Mouse (Mus musculus) heart, postnatal 25 days (tissue): ENCODE data around the gene Arhgap17. TPM values are rescaled to one million over a fixed set of nuclear protein-coding genes. Genes with fewer than 3 reads are reported as not detected.

Experiments used
- DNase-seq: peaks from one replicate; pipeline ENCODE4 v3.0.0; 2022; ENCODE audit warnings: low spot score
- intact Hi-C: fragments of 180-260 bp; cut with DNase I; formaldehyde crosslinking; loops from one replicate; pipeline ENCODE4 v1.15.1; 2025
- total RNA-seq, 2 experiments: library from RNA; stranded (reverse); gene quantifications; 2 replicates each; pipeline ENCODE4 v1.2.3; 2021

The Arhgap17 gene
- total RNA-seq, 2 experiments from 2014 or later = 16.7 to 20.2 TPM

GRCm38 (mm10) chr7:123346631-123347290 is 23.0 kb downstream of the Arhgap17 start:
- intact Hi-C loops = no loop called here
- no peak for DNase-seq

GRCm38 (mm10) chr7:123345041-123345544 is 24.6 kb downstream of the Arhgap17 start:
- DNase-seq = no peak
- intact Hi-C loops = no loop called here

GRCm38 (mm10) chr7:123344079-123344780 is 25.5 kb downstream of the Arhgap17 start:
- DNase-seq = no peak
- intact Hi-C loops = no loop called here

GRCm38 (mm10) chr7:123341896-123342295 is 27.8 kb downstream of the Arhgap17 start:
- DNase-seq = no peak
- intact Hi-C loops = loop anchor here (2.0 kb wide), 1 partner anchor 27 kb away; the partner anchor contains the start of genes Arhgap17 and Lcmt1

GRCm38 (mm10) chr7:123338351-123338750 is 31.4 kb downstream of the Arhgap17 start:
- DNase-seq = no peak
- intact Hi-C loops = no loop called here

- no peak for DNase-seq
- intact Hi-C loops = no loop called here
Measured at GRCm38 (mm10) chr7:123336322-123336721, 33.4 kb downstream of the Arhgap17 start.

GRCm38 (mm10) chr7:123330506-123330905 is 39.2 kb downstream of the Arhgap17 start:
- DNase-seq = no peak
- intact Hi-C loops = loop anchor here (5.0 kb wide), 1 partner anchor 37 kb away; the partner anchor contains the start of genes Arhgap17 and Lcmt1

GRCm38 (mm10) chr7:123327909-123328308 is 41.8 kb downstream of the Arhgap17 start:
- intact Hi-C loops = no loop called here
- DNase-seq = no peak

- DNase-seq = no peak
- intact Hi-C loops = no loop called here
Measured at GRCm38 (mm10) chr7:123326901-123327300, 42.8 kb downstream of the Arhgap17 start.

GRCm38 (mm10) chr7:123326062-123326461 is 43.7 kb downstream of the Arhgap17 start:
- DNase-seq = no peak
- intact Hi-C loops = no loop called here

GRCm38 (mm10) chr7:123324105-123324504 is 45.6 kb downstream of the Arhgap17 start:
- intact Hi-C loops = no loop called here

GRCm38 (mm10) chr7:123323388-123323787 is 46.3 kb downstream of the Arhgap17 start:
- intact Hi-C loops = no loop called here
- no peak for DNase-seq

More at GRCm38 (mm10) chr7:123324105-123324504, 45.6 kb downstream of the Arhgap17 start:
- DNase-seq = no peak

GRCm38 (mm10) chr7:123322452-123323121 is 47.1 kb downstream of the Arhgap17 start:
- intact Hi-C loops = no loop called here
- no peak for DNase-seq

GRCm38 (mm10) chr7:123312738-123313137 is 57.0 kb downstream of the Arhgap17 start:
- DNase-seq = no peak
- intact Hi-C loops = no loop called here

GRCm38 (mm10) chr7:123311836-123312235 is 57.9 kb downstream of the Arhgap17 start:
- DNase-seq = no peak
- intact Hi-C loops = no loop called here

GRCm38 (mm10) chr7:123307887-123308558 is 61.7 kb downstream of the Arhgap17 start:
- DNase-seq = no peak
- intact Hi-C loops = no loop called here

- intact Hi-C loops = no loop called here
- DNase-seq = no peak
Measured at GRCm38 (mm10) chr7:123307236-123307635, 62.5 kb downstream of the Arhgap17 start.

GRCm38 (mm10) chr7:123305397-123305796 is 64.3 kb downstream of the Arhgap17 start:
- intact Hi-C loops = no loop called here
- no peak for DNase-seq

- intact Hi-C loops = no loop called here
- no peak for DNase-seq
Measured at GRCm38 (mm10) chr7:123300258-123300657, 69.5 kb downstream of the Arhgap17 start.

GRCm38 (mm10) chr7:123298225-123298624 is 71.5 kb downstream of the Arhgap17 start:
- DNase-seq = peak; percentile 9
- intact Hi-C loops = loop anchor here (5.0 kb wide), 1 partner anchor 74 kb away; no protein-coding TSS in a partner anchor
